Mouse (Mus musculus): Measurements from ENCODE around the gene Zfp706. TPM values are rescaled to one million over a fixed set of nuclear protein-coding genes. Genes with fewer than 3 reads are reported as not detected.

Zfp706 gene
- total and polyA plus RNA-seq, 2 experiments: 22.5 TPM

DNA sequence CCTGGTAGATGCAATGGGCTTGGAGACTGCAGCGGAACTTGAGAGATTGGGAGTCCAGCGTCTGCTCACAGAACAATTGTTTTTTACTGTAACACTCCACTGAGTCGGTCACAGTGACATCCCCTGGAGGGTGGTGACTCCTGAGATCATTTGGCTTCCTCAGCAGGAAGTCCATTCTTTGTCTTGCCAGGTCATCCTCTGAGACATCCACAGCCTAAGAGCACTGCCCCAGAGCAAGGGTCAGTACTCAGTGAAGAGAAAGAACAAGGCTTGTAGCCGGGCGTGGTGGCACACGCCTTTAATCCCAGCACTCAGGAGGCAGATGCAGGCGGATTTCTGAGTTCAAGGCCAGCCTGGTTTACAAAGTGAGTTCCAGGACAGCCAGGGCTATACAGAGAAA is 38.6 kb upstream of the Zfp706 start:
- Histone ChIP-seq H3K9ac (ENCODE audit: low read depth, low read length) (no peak overlapping the region), H3K36me3 (ENCODE audit: control insufficient read depth, insufficient read depth, low read length) (no peaks in the 10 kb centered on the region), H3K27ac (replicated peaks; ENCODE audit: insufficient read depth, low read depth, low read length) (no peak overlapping the region), H3K27me3 (ENCODE audit: control insufficient read depth, insufficient read depth, low read length) (no peaks in the 10 kb centered on the region), H3K4me1 (ENCODE audit: control insufficient read depth, insufficient read depth, low read length) (no peaks in the 10 kb centered on the region; the same call in 1 of the 2 replicates), H3K4me3 (ENCODE audit: insufficient read depth, low read depth, low read length) (no peak overlapping the region), H3K79me2 (ENCODE audit: control insufficient read depth, insufficient read depth, low read length) (no peaks in the 10 kb centered on the region)
- 63% methylated on average over 7 of the region's 7 CpGs for WGBS
- TF ChIP-seq POLR2A (IDR thresholded peaks at IDR 0.05; ENCODE audit: extremely low read depth, insufficient read depth, low read length): no peak
- TF ChIP-seq CTCF (IDR thresholded peaks at IDR 0.05; ENCODE audit: low read depth, low read length): no peak
- no peak for DNase-seq (ENCODE audit: extremely low read depth, low read depth, low spot score)

GRCm38 (mm10) chr15:37045456-37045855 is 37.9 kb upstream of the Zfp706 start:
- H3K36me3 ChIP-seq (ENCODE audit: control insufficient read depth, insufficient read depth, low read length): no peaks in the 10 kb centered on the region
- H3K4me1 ChIP-seq (ENCODE audit: control insufficient read depth, insufficient read depth, low read length): peaks cover 2% of the 10 kb centered on the region; the same call in 1 of the 2 replicates
- WGBS: 81% methylated on average over 12 of the region's 12 CpGs
- H3K4me3 ChIP-seq (ENCODE audit: insufficient read depth, low read depth, low read length): no peak overlapping the region
- H3K27ac ChIP-seq (replicated peaks; ENCODE audit: insufficient read depth, low read depth, low read length): no peak overlapping the region
- DNase-seq (ENCODE audit: extremely low read depth, low read depth, low spot score): no peak
- TF ChIP-seq CTCF (IDR thresholded peaks at IDR 0.05; ENCODE audit: low read depth, low read length) (no peak), POLR2A (IDR thresholded peaks at IDR 0.05; ENCODE audit: extremely low read depth, insufficient read depth, low read length) (no peak)
- no peaks in the 10 kb centered on the region for H3K79me2 ChIP-seq (ENCODE audit: control insufficient read depth, insufficient read depth, low read length)
- no peaks in the 10 kb centered on the region for H3K27me3 ChIP-seq (ENCODE audit: control insufficient read depth, insufficient read depth, low read length)
- no peak overlapping the region for H3K9ac ChIP-seq (ENCODE audit: low read depth, low read length)

GRCm38 (mm10) chr15:37042559-37042958 is 35.0 kb upstream of the Zfp706 start:
- no peak overlapping the region for H3K4me3 ChIP-seq (ENCODE audit: insufficient read depth, low read depth, low read length)
- 24% methylated on average over 5 of the region's 5 CpGs for WGBS
- H3K4me1 ChIP-seq (ENCODE audit: control insufficient read depth, insufficient read depth, low read length): peaks cover 2% of the 10 kb centered on the region; the same call in 1 of the 2 replicates
- no peaks in the 10 kb centered on the region for H3K27me3 ChIP-seq (ENCODE audit: control insufficient read depth, insufficient read depth, low read length)
- TF ChIP-seq CTCF (IDR thresholded peaks at IDR 0.05; ENCODE audit: low read depth, low read length) (no peak), POLR2A (IDR thresholded peaks at IDR 0.05; ENCODE audit: extremely low read depth, insufficient read depth, low read length) (no peak)
- no peaks in the 10 kb centered on the region for H3K79me2 ChIP-seq (ENCODE audit: control insufficient read depth, insufficient read depth, low read length)
- no peaks in the 10 kb centered on the region for H3K36me3 ChIP-seq (ENCODE audit: control insufficient read depth, insufficient read depth, low read length)
- no peak overlapping the region for H3K9ac ChIP-seq (ENCODE audit: low read depth, low read length)
- no peak for DNase-seq (ENCODE audit: extremely low read depth, low read depth, low spot score)
- no peak overlapping the region for H3K27ac ChIP-seq (replicated peaks; ENCODE audit: insufficient read depth, low read depth, low read length)

DNA sequence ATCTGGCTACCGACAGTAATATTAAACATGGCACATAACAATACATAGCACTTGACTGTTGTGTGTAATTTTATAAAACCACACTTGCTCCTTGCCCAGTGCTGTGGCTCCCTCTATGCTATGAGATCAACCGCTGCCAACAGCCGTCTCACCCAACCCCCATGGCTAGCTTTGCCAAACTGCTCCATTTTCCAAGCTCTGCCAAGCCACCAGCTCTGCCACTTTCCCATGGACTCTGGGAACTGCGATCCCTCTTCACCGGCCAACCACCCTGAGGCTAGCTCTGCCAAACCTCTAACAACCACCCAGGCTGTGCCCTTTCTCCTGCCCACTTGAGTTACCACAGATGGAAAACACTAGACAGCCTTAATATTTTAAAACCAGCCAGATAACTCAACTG is 33.6 kb upstream of the Zfp706 start:
- Histone ChIP-seq H3K4me1 (ENCODE audit: control insufficient read depth, insufficient read depth, low read length) (peaks cover 3% of the 10 kb centered on the region; the same call in 1 of the 2 replicates), H3K79me2 (ENCODE audit: control insufficient read depth, insufficient read depth, low read length) (no peaks in the 10 kb centered on the region), H3K9ac (ENCODE audit: low read depth, low read length) (no peak overlapping the region), H3K27me3 (ENCODE audit: control insufficient read depth, insufficient read depth, low read length) (no peaks in the 10 kb centered on the region), H3K36me3 (ENCODE audit: control insufficient read depth, insufficient read depth, low read length) (no peaks in the 10 kb centered on the region), H3K27ac (replicated peaks; ENCODE audit: insufficient read depth, low read depth, low read length) (no peak overlapping the region), H3K4me3 (ENCODE audit: insufficient read depth, low read depth, low read length) (no peak overlapping the region)
- 25% methylated on average over 5 of the region's 5 CpGs for WGBS
- TF ChIP-seq POLR2A (IDR thresholded peaks at IDR 0.05; ENCODE audit: extremely low read depth, insufficient read depth, low read length) (no peak), CTCF (IDR thresholded peaks at IDR 0.05; ENCODE audit: low read depth, low read length) (0 out of 2 replicates have a peak, but pooled peaks have one; percentile 14)
- peak; percentile 84 for DNase-seq (ENCODE audit: extremely low read depth, low read depth, low spot score)

- Histone ChIP-seq H3K36me3 (ENCODE audit: control insufficient read depth, insufficient read depth, low read length) (no peaks in the 10 kb centered on the region), H3K9ac (ENCODE audit: low read depth, low read length) (no peak overlapping the region), H3K27me3 (ENCODE audit: control insufficient read depth, insufficient read depth, low read length) (no peaks in the 10 kb centered on the region), H3K4me1 (ENCODE audit: control insufficient read depth, insufficient read depth, low read length) (peaks cover 3% of the 10 kb centered on the region; the same call in 1 of the 2 replicates), H3K27ac (replicated peaks; ENCODE audit: insufficient read depth, low read depth, low read length) (no peak overlapping the region), H3K79me2 (ENCODE audit: control insufficient read depth, insufficient read depth, low read length) (no peaks in the 10 kb centered on the region), H3K4me3 (ENCODE audit: insufficient read depth, low read depth, low read length) (no peak overlapping the region)
- 83% methylated on average over 1 of the region's 1 CpGs for WGBS
- TF ChIP-seq CTCF (IDR thresholded peaks at IDR 0.05; ENCODE audit: low read depth, low read length) (no peak), POLR2A (IDR thresholded peaks at IDR 0.05; ENCODE audit: extremely low read depth, insufficient read depth, low read length) (no peak)
- DNase-seq (ENCODE audit: extremely low read depth, low read depth, low spot score): no peak
Measured at GRCm38 (mm10) chr15:37038666-37039065, 31.1 kb upstream of the Zfp706 start.

DNA sequence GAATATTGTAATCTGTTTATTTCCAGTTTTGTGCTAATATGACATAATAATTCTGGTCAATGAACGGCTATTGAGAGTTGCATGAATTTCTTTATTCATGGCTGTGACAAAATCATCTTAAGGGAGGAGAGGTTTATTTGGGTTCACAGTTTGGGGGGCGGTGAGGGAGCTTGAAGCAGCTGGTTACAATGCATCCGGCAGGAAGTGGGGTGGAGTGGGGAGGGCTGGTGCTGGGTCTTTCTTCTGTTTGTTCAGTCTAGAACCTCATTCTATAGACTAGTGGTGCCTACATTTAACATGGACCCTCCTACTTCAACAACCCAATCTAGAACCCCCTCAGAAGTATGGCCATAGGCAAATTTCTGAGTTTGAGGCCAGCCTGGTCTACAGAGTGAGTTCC is 30.1 kb upstream of the Zfp706 start:
- 0 out of 2 replicates have a peak, but pooled peaks cover 3% of the 10 kb centered on the region for H3K4me1 ChIP-seq (ENCODE audit: control insufficient read depth, insufficient read depth, low read length)
- no peaks in the 10 kb centered on the region for H3K79me2 ChIP-seq (ENCODE audit: control insufficient read depth, insufficient read depth, low read length)
- H3K27me3 ChIP-seq (ENCODE audit: control insufficient read depth, insufficient read depth, low read length): no peaks in the 10 kb centered on the region
- no peaks in the 10 kb centered on the region for H3K36me3 ChIP-seq (ENCODE audit: control insufficient read depth, insufficient read depth, low read length)
- no peak overlapping the region for H3K27ac ChIP-seq (replicated peaks; ENCODE audit: insufficient read depth, low read depth, low read length)
- 87% methylated on average over 3 of the region's 3 CpGs for WGBS
- H3K4me3 ChIP-seq (ENCODE audit: insufficient read depth, low read depth, low read length): no peak overlapping the region
- DNase-seq (ENCODE audit: extremely low read depth, low read depth, low spot score): no peak
- H3K9ac ChIP-seq (ENCODE audit: low read depth, low read length): no peak overlapping the region
- TF ChIP-seq CTCF (IDR thresholded peaks at IDR 0.05; ENCODE audit: low read depth, low read length): no peak
- TF ChIP-seq POLR2A (IDR thresholded peaks at IDR 0.05; ENCODE audit: extremely low read depth, insufficient read depth, low read length): no peak
